Mouse (Mus musculus) myocyte (in vitro differentiated cells): ENCODE results near the gene Sirt6.

Experiments
- CEBPB ChIP-seq: IDR thresholded peaks from 2 replicates; pipeline ENCODE4 v1.6.1; 2011; ENCODE audit warnings: mild to moderate bottlenecking, moderate library complexity; ENCODE audit not compliant: poor library complexity, insufficient read depth, severe bottlenecking
- MAX ChIP-seq: IDR thresholded peaks from one replicate; pipeline ENCODE4 v1.6.1; 2011; ENCODE audit warnings: low read depth, mild to moderate bottlenecking, control low read depth
- POLR2A ChIP-seq: IDR thresholded peaks from one replicate; pipeline ENCODE4 v1.6.1; 2011; ENCODE audit warnings: low read depth, mild to moderate bottlenecking, control low read depth, moderate library complexity; ENCODE audit not compliant: insufficient read length
- POLR2AphosphoS2 ChIP-seq: IDR thresholded peaks from one replicate; pipeline ENCODE4 v1.6.1; 2011; ENCODE audit warnings: low read depth, control low read depth; ENCODE audit not compliant: insufficient read length
- TCF12 ChIP-seq: IDR thresholded peaks from one replicate; pipeline ENCODE4 v1.6.1; 2011; ENCODE audit warnings: mild to moderate bottlenecking, control low read depth; ENCODE audit not compliant: poor library complexity, insufficient read depth, severe bottlenecking
- USF1 ChIP-seq: IDR thresholded peaks from one replicate; pipeline ENCODE4 v1.6.1; 2011; ENCODE audit warnings: low read depth, mild to moderate bottlenecking, control low read depth, moderate library complexity

- TF ChIP-seq POLR2A, result no peak
- TF ChIP-seq MAX, result no peak
- no peak for TF ChIP-seq POLR2AphosphoS2
- no peak for TF ChIP-seq USF1
- no peak for TF ChIP-seq CEBPB
- no peak for TF ChIP-seq TCF12
Measured at GRCm38 (mm10) chr10:81655178-81655577, 27.6 kb upstream of the Sirt6 start.
